Mouse (Mus musculus): Measurements from ENCODE around the gene Olfr493. TPM values are rescaled to one million over a fixed set of nuclear protein-coding genes. Genes with fewer than 3 reads are reported as not detected.

The Olfr493 gene
- not detected in 2 replicates for polyA plus RNA-seq (2012; ENCODE audit: insufficient read depth, low replicate concordance)

DNA sequence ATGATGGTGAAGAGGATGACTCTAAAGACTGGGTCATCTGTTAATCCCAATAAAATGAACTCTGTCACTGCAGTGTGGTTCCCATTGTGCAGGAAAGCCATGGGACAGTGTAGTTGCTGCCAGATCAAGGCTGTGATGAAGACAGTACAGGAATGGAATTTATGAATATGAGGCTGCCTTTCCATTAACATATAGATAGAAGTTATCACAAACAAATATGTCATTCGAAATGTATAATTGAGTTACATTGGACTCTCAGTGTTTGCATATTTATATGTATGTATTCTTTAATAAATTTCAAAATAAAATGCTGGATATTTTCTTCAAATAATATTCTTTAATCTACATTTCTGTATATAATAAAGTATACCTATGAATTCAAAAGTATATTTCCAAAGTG is at the start of gene Olfr493:
Gene Olfr493 (minus strand): TSS at position 101 of the 400 bp plus-strand sequence.
- TF ChIP-seq GATA1 (IDR thresholded peaks at IDR 0.05; ENCODE audit: borderline replicate concordance, low read length) (no peak), FLI1 (IDR thresholded peaks at IDR 0.05; ENCODE audit: low read length) (no peak)
- H3K36me3 ChIP-seq (replicated peaks; ENCODE audit: low read length) = no peaks in the 10 kb centered on the region
- no peak within 1 kb of the TSS for H3K4me3 ChIP-seq (replicated peaks)
- H3K4me1 ChIP-seq = no peaks in the 10 kb centered on the region
- no peaks in the 10 kb centered on the region for H3K9me3 ChIP-seq
- no peaks in the 10 kb centered on the region for H3K27me3 ChIP-seq (replicated peaks)

DNA sequence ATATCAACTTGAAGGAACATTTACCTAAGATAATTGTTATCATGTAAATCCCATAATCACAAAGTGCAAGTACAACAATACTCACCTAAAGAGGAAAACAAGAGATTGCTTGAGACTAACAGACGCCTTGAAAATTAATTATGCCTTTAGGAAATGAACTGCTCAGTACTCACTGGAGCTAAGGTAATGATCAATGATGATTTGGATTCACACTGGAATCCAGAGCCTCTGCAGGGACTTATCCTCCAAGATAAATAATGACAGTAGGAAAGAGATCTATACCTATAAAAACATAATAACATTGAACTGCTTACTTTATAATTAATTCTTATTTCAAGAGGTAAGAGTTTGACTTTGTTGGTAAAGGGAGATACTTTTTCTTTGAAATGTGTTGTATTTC is 46.1 kb upstream of the Olfr493 start, which contains the start of gene Olfr495:
Gene Olfr495 (plus strand): TSS at position 301 of the 400 bp plus-strand sequence.
- Histone ChIP-seq H3K4me3 (replicated peaks) (no peak within 1 kb of the TSS), H3K9me3 (no peaks in the 10 kb centered on the region), H3K27me3 (replicated peaks) (no peaks in the 10 kb centered on the region), H3K4me1 (no peaks in the 10 kb centered on the region), H3K36me3 (replicated peaks; ENCODE audit: low read length) (no peaks in the 10 kb centered on the region)
- TF ChIP-seq GATA1 (IDR thresholded peaks at IDR 0.05; ENCODE audit: borderline replicate concordance, low read length) = no peak
- no peak for TF ChIP-seq FLI1 (IDR thresholded peaks at IDR 0.05; ENCODE audit: low read length)

DNA sequence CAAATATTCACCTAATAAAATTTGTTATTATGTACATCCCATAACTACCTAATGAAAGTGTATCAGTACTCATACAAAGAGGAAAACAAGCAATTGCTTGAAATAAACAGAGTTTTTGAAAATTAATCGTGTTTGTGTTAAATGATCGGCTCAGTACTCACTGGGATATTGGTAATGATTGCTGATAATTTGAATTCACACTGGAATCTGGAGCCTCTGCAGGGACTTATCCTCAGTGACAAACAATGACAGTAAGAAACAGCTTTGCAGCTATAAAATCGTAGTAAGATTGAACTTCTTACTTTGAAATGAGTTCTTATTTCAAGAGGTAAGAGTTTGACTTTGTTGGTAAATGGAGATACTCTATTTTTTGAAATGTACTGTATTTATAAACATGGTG is 18.3 kb upstream of the Olfr493 start, which contains the start of gene Olfr494:
Gene Olfr494 (plus strand): TSS at position 301 of the 400 bp plus-strand sequence.
- TF ChIP-seq GATA1 (IDR thresholded peaks at IDR 0.05; ENCODE audit: borderline replicate concordance, low read length) (no peak), FLI1 (IDR thresholded peaks at IDR 0.05; ENCODE audit: low read length) (no peak)
- no peaks in the 10 kb centered on the region for H3K36me3 ChIP-seq (replicated peaks; ENCODE audit: low read length)
- peaks cover 4% of the 10 kb centered on the region; the same call in 1 of the 2 replicates for H3K9me3 ChIP-seq
- H3K4me1 ChIP-seq = no peaks in the 10 kb centered on the region
- H3K4me3 ChIP-seq (replicated peaks) = no peak within 1 kb of the TSS
- H3K27me3 ChIP-seq (replicated peaks) = no peaks in the 10 kb centered on the region

DNA sequence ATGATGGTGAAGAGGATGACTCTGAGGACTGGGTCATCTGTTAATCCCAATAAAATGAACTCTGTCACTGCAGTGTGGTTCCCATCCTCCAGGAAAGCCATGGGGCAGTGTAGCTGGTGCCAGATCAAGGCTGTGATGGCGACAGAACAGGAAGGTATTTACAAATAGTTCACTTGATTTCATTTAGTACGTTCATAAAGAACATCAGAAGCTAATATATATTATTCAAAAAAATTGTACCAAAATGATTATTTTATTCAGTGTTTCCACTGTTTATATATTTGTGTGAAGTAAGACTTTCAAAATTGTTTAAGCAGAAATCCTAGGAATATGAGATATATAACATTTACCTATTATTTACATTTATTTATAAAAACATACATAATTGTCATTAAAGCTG is 23.2 kb downstream of the Olfr493 start, which contains the start of gene Olfr492:
Gene Olfr492 (minus strand): TSS at position 101 of the 400 bp plus-strand sequence.
- no peaks in the 10 kb centered on the region for H3K27me3 ChIP-seq (replicated peaks)
- H3K36me3 ChIP-seq (replicated peaks; ENCODE audit: low read length) = no peaks in the 10 kb centered on the region
- H3K4me3 ChIP-seq (replicated peaks) = no peak within 1 kb of the TSS
- no peaks in the 10 kb centered on the region for H3K9me3 ChIP-seq
- H3K4me1 ChIP-seq = no peaks in the 10 kb centered on the region
- TF ChIP-seq GATA1 (IDR thresholded peaks at IDR 0.05; ENCODE audit: borderline replicate concordance, low read length) (no peak), FLI1 (IDR thresholded peaks at IDR 0.05; ENCODE audit: low read length) (no peak)

DNA sequence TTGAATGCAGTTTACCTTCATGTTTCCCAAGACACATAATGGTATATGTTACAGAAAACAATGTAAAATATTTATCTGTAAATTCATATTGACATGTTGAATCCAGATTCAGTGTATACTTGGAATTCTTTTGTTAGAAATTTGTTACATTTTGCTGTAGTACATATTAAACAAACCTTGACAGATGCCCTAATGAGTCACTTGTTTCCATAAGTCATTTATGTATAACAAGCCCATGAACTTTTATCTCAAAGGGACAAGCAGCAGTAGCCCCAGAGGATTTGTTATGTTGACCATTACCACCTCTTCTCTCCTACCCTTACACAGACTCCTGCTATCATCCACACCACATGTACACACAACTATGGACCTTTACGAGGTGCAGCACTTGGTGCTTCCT is 33.6 kb downstream of the Olfr493 start, which contains the start of gene Olfr491:
Gene Olfr491 (plus strand): TSS at position 301 of the 400 bp plus-strand sequence.
- Histone ChIP-seq H3K9me3 (0 out of 2 replicates have a peak, but pooled peaks cover 4% of the 10 kb centered on the region), H3K4me3 (replicated peaks) (no peak within 1 kb of the TSS), H3K4me1 (no peaks in the 10 kb centered on the region), H3K27me3 (replicated peaks) (no peaks in the 10 kb centered on the region), H3K36me3 (replicated peaks; ENCODE audit: low read length) (no peaks in the 10 kb centered on the region)
- TF ChIP-seq GATA1 (IDR thresholded peaks at IDR 0.05; ENCODE audit: borderline replicate concordance, low read length) (no peak), FLI1 (IDR thresholded peaks at IDR 0.05; ENCODE audit: low read length) (no peak)

Other genes starting within 250 kb of the Olfr493 start
- not detected in 2 replicates for gene Olfr482, start 249.4 kb downstream of the Olfr493 start, polyA plus RNA-seq (2012; ENCODE audit: insufficient read depth, low replicate concordance)
- gene Olfr483, start 246.1 kb downstream of the Olfr493 start, polyA plus RNA-seq (2012; ENCODE audit: insufficient read depth, low replicate concordance) = not detected in 2 replicates
- not detected in 2 replicates for gene Olfr484, start 219.5 kb downstream of the Olfr493 start, polyA plus RNA-seq (2012; ENCODE audit: insufficient read depth, low replicate concordance)
- not detected in 2 replicates for gene Olfr485, start 187.1 kb downstream of the Olfr493 start, polyA plus RNA-seq (2012; ENCODE audit: insufficient read depth, low replicate concordance)
- not detected in 2 replicates for gene Olfr486, start 174.2 kb downstream of the Olfr493 start, polyA plus RNA-seq (2012; ENCODE audit: insufficient read depth, low replicate concordance)
- not detected in 2 replicates for gene Olfr487, start 132.3 kb downstream of the Olfr493 start, polyA plus RNA-seq (2012; ENCODE audit: insufficient read depth, low replicate concordance)
- gene Olfr488, start 88.6 kb downstream of the Olfr493 start, polyA plus RNA-seq (2012; ENCODE audit: insufficient read depth, low replicate concordance) = not detected in 2 replicates
- not detected in 2 replicates for gene Olfr490, start 58.0 kb downstream of the Olfr493 start, polyA plus RNA-seq (2012; ENCODE audit: insufficient read depth, low replicate concordance)
- not detected in 2 replicates for gene Olfr491, start 33.5 kb downstream of the Olfr493 start, polyA plus RNA-seq (2012; ENCODE audit: insufficient read depth, low replicate concordance)
- gene Olfr492, start 23.3 kb downstream of the Olfr493 start, polyA plus RNA-seq (2012; ENCODE audit: insufficient read depth, low replicate concordance) = not detected in 2 replicates
- gene Olfr494, start 18.4 kb upstream of the Olfr493 start, polyA plus RNA-seq (2012; ENCODE audit: insufficient read depth, low replicate concordance) = not detected in 2 replicates
- gene Olfr495, start 46.2 kb upstream of the Olfr493 start, polyA plus RNA-seq (2012; ENCODE audit: insufficient read depth, low replicate concordance) = not detected in 2 replicates
- not detected in 2 replicates for gene Olfr497, start 73.4 kb upstream of the Olfr493 start, polyA plus RNA-seq (2012; ENCODE audit: insufficient read depth, low replicate concordance)
- gene Olfr498, start 118.3 kb upstream of the Olfr493 start, polyA plus RNA-seq (2012; ENCODE audit: insufficient read depth, low replicate concordance) = not detected in 2 replicates
- gene Olfr502, start 178.1 kb upstream of the Olfr493 start, polyA plus RNA-seq (2012; ENCODE audit: insufficient read depth, low replicate concordance) = not detected in 2 replicates
- not detected in 2 replicates for gene Olfr503, start 197.5 kb upstream of the Olfr493 start, polyA plus RNA-seq (2012; ENCODE audit: insufficient read depth, low replicate concordance)
- gene Olfr504, start 218.8 kb upstream of the Olfr493 start, polyA plus RNA-seq (2012; ENCODE audit: insufficient read depth, low replicate concordance) = not detected in 2 replicates

Data from megakaryocyte, embryonic 14.5 days (primary cell).